Mouse (Mus musculus) erythroblast, adult 5-6 weeks (primary cell): Measurements from ENCODE around the gene Sipa1l3. TPM values are rescaled to one million over a fixed set of nuclear protein-coding genes. Genes with fewer than 3 reads are reported as not detected.

Experiments
- ATAC-seq: replicated peaks from 2 replicates; pipeline ENCODE4 v1.8.0; 2016; ENCODE audit warnings: moderate number of reproducible peaks, mild to moderate bottlenecking, moderate TSS enrichment, inconsistent platforms; ENCODE audit not compliant: poor library complexity, low FRiP score, severe bottlenecking
- total RNA-seq, 2 experiments: library from RNA; stranded (forward) in 1 of 2; stranded (reverse) in 1 of 2; fragments of 150-400 nt in 1 of 2; fragments of 200-764, 138-1000 nt in 1 of 2; gene quantifications; 2 replicates each; pipeline versions ENCODE4 v1.2.3 to v1.2.4; 2015 to 2017; ENCODE audit warnings: low replicate concordance in 2 of 2

The Sipa1l3 gene
- total RNA-seq, 2 experiments from 2014 or later, result 5.2 to 5.4 TPM

DNA sequence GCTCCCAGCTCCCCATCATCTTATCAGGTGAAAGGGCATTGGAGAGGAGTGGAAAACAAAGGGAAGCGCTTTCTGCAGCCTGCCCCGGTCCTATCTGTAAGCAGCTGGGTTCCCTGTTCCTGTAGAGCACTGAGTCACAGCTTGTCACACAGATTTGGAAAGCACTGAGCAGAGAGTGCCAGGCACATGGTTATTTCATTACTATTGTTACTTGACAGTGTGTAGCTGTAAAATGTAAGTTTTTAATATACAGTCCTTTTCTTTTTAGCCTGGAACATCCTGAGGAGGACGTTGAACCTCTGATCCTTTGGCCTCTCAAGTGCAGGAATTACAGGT lies 96.6 kb downstream of the Sipa1l3 start:
- ATAC-seq, result no peak

DNA sequence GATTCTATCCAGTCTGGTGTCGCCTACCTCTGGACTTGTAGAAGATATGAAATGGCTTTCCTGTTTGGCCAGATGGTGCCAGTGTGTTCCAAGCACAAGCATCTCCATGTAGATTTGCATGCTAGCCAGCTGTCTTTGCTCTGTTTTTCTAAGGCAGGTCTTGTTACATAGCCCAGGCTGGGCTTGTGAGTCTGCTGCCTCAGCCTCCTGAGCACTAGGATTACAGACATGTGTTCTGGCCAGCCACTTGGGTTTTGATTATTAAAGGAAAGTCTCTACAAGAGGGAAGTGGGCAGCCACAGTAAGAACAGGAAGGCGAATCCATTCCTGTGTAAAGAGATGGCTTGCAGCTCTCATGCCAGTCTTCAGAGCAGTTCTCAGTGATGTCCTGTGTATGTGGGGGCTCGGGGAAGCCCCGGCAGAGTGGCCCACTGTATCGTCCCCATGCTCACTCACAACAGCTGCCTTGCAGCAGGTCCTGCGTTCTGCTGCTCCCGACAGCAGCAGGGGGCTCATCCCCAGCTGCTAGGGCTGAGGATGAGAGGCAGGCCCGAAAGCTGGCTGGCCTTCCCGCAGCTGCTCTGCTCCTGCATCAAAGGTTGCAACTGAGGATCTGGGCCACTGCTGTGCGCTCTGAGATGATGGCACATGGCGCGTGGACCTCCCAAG lies 97.1 kb downstream of the Sipa1l3 start:
- ATAC-seq, result no peak

DNA sequence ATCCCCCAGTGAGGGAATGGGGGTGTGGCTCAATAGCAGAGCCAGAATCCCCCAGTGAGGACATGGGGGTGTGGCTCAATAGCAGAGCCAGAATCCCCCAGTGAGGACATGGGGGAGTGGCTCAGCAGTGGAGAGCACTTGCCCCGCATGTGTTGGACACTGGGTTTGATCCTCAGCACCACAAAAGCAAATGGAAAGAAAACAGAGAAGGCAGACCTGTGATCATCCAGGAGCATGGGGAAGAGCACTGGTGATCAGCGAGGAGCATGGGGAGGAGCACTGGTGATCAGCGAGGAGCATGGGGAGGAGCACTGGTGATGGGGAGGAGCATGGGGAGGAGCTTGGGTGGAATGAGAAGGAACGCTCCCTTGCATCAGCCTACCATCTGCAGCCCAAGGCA lies 98.6 kb downstream of the Sipa1l3 start:
- ATAC-seq, result no peak

DNA sequence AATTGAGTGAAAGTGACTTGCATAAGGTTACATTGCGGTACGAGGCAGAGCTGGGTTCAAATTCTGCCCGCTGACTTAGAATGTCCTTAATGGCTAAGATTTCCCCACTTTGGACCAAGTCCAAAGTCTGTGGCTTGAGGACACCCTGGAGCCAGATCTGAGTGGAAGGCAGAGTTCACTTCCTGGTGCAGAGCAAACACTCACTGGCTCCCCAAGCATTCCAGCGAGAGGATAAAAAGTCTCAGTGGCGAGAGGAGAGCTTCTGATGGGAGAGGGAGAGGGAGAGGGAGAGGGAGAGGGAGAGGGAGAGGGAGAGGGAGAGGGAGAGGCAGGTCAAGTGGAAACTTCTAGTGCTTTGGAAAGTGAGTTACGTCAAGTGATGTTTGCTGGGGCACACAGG lies 100.2 kb downstream of the Sipa1l3 start:
- no peak for ATAC-seq

DNA sequence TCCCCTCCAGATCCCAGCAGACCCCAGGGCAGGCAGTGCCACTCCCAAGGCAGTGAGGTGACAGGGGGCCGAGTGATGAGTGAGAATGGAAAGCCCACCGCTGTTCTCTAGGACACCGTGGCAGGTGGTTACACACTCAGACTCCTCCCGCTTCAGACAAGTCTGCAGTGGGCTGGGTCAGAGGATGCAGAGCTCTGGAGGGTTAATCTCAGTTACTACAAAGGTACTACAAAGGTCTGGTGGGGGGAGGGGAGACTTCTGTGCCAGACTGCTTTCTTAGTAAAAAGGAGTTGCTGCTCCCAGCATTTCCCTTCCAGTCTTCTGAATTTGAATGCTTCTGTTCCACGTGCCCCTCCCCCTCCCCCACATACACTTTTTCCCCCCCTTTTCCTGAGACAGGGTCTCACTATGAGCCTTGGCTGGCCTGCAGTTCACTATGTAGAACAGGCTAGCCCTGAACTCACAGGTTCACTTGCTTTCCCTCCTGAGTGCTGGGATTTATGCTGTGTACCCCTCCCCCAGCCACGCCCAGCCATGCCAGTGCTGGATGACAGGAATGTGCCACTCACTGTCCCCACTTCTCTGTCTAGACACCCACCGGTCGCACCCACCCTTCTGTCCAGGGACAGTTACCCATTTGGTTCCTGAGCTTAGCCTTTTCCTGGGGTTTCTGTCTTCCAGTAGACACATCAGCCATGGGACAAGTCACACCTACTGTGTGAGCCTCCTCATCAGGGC lies 100.9 kb downstream of the Sipa1l3 start:
- no peak for ATAC-seq

DNA sequence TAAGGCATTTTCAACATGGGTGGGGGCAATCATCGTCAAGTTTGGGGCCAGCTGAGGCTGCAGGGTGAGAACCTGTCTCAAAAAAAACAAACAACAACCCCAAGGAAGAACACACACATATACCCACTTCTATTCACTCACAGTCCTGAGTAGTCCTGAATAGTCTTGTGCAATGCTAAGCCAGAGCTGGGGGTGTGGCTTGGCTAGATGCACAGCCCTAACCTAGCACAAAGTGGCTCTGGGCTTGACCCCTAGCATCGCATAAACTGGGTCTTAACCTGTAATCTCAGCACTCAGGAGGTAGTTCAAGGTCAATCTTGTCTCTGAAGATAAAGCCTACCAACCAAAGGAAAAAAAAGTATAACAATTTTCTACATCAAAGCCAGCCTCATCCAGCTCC lies 101.5 kb downstream of the Sipa1l3 start:
- ATAC-seq, result no peak

DNA sequence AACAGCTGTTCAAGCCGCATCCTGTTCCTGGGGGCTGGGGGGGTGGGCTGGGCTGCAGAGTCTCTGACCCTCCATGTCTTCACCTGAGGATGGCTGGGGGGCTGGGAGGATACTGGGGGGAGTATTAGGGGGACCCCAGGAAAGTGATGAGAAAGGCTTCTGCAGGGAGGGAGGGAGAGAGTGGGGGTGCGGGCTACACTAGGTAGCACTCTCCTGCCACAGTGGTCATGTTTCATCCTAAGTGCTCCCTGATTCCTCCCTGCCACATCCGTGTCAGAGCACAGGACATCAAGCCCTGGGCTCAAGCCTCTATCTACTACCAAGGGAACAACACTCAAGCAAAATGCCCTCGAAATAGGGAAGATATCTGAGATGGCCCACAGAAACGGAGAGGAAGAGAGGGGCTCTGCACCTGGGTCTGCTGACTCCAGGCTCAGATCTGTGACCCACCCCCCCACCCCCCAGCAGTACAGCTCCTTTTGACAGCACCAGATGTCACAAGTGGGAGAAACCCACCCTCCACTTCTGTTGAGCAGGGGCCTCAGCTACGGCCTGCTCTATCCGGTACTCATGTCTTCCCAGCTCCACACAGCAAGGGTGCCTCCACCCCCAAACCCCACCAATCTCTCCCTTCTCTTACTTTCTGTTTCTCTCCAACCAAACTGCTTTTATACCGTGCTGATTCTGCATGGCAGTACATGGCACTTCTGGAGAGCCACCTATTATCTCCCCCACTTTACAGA lies 106.4 kb downstream of the Sipa1l3 start:
- ATAC-seq, result no peak

DNA sequence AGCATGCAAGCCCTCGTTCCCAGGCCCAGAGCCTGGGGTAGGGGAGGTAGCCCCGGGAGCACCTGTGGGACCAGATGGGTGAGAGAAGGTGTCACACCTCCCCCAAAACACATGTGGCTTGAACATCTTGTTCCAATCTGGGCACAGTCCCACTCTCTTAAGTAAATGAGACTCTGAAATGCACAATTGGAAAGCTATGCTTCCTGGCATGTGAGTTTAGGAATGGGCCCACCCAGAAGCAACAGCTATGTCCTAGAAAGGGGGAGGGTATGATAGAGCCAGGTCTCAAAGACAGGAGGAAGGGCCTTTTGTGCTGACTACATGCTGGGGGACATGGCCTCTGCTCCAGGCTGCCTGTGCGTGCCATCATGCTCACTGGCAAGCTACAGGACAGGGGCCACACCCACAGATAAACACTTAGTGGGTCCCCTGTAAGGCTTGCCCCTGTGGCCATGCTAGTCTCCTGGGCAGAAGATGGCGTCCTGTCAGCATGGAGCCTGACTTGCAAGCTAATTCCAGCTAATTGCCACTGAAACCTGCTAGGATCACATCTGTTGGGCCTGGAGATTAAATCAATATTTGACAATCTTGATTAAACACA lies 107.1 kb downstream of the Sipa1l3 start:
- no peak for ATAC-seq

DNA sequence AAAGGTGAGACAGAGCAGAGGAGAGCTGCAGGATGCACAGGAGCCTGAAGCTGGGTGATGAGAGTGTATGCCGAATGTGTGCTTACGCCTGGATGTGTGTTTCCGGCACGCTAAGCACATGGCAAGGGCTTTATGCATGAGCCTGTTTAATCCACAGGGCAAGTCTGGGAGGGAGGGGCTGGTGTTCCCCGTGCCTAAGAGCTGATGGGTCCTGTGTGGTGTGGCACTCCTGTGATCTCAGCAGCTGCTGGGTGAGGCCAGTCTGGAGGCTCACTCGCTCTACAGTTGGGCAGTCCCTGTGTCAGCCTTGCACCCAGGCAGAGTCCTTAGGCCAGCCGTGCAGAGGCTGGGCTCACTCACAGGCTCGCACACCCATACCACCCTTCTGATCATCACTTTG lies 108.0 kb downstream of the Sipa1l3 start:
- no peak for ATAC-seq

DNA sequence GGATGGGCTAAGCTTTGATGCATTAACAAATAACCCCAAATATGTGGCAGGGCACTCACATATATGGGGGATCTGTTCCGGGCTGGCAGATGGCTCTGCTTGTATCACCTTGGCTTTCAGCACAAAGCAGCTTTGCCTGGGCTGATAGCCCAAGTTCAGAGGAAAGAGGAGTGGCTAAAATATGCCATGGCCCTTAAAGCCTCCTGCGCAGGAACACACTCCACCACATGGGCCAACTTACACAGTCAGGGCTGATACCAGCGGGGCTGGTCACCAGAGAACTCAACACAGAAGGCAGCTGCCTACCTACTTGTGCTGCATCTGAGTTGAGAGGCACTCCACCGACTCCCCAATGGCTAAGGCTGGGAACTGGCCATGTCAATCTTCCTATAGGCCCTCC lies 111.6 kb downstream of the Sipa1l3 start:
- no peak for ATAC-seq

DNA sequence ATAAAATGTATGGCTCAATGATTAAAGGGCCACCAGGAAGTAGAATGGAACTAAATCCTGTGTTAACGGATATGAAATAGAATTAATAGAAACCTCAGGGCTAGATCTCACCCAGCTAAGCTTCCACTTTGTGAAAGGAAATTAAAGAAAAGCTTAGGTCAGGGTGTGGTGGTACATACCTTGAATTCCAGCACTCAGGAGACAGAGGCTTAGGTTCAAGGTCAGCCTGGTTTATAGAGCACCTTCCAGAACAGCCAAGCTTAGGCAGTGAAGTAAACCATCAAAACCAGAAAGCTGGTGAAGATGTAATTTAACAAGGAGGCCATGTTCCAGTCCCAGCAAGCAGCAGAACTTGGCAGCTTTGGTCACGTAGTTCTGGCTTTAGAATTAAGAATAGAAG lies 114.3 kb downstream of the Sipa1l3 start:
- ATAC-seq, result no peak

DNA sequence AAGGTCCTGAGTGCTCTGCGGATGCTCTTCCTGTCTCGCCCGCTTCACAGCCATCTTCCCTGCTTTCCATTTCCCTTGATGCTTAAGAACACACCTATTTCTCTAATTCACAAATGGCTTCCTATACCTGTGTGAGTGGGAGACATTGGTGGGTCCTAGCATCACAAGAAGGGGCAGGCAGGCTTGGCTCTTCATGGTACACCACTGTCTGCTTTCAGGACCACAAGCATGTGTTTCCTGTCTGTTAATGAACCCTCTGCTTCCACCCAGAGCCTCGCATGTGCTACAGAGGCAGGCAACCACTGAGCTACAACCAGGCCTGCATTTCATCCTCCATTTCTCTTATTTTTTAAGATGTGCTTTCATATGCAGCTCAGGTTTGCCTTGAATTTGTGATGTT lies 116.4 kb downstream of the Sipa1l3 start:
- ATAC-seq, result no peak

DNA sequence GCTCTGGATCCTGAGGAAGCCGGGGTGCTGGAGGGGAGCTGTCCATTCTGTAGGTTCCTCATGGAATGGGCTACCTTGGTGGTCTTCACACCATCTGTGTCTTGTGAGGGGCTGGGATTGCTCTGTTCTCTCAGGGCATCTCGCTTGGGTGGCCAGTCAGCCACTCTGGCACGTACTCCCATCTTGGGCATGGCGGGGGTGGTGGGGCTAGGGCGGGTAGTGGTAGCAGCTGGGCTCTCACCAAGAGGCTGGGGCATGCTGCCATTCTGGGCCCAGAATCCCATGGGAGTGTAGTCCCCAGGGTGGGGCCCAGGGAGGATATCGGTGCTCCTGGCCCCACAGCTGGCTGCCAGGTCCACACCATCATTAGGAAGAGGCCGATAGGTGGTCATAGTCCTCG lies 118.0 kb downstream of the Sipa1l3 start:
- no peak for ATAC-seq

DNA sequence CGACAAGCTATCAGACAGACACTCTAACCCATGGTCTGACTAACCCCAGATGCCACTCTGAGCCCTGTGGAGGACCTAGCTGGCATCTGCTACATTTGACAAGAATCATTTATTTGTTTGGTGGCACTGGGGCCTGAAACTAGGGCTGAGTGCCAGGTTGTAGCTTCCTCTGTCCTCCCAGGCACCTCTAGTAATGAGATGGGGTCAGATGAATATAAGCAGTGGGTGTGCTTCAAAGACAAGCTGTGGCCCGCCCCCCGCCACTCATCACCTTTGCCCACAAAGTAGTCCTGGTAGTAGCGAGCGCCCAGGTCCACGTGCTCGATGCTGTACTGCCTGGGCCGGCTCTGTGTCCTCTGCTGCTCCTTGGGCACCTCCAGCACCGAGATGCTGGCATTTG lies 119.4 kb downstream of the Sipa1l3 start:
- ATAC-seq, result no peak

DNA sequence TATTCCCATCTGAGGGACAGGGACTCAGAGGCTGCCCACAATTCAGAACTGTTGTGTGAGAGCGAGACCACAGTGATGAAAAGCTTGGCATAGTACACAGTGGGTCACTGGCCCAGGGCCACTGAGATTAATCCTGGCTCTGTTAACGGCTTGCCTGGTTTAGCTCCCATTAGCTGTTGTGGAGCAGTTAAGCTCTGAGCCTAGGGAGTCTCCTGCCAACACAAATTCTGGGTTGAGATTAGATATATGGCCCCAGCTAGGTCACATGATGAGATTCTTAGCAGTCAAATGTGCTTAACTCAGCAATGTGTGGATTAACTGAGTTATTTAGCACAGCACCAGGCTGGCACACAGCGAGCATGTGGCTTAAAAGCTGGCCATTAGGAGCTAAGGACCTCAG lies 121.0 kb downstream of the Sipa1l3 start:
- no peak for ATAC-seq

DNA sequence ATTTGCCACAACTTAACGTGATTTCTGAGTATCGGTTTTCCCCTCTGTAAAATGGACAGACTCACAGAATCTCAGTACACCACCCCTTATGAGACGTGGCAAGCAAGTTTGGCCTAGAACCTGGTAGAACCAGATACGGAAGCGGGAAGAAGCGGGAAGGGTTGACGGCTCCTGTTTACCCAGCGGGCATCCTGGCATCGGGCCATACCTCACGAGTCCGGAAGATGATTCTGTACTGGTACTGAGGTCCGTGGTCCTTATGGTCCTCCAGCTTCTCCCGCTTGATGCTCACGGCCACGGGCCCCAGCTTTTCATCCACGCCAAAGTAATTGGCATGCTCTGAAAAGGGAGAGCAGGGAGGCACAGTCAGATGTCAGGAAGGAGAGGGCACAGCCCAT lies 121.5 kb downstream of the Sipa1l3 start:
- ATAC-seq, result no peak

DNA sequence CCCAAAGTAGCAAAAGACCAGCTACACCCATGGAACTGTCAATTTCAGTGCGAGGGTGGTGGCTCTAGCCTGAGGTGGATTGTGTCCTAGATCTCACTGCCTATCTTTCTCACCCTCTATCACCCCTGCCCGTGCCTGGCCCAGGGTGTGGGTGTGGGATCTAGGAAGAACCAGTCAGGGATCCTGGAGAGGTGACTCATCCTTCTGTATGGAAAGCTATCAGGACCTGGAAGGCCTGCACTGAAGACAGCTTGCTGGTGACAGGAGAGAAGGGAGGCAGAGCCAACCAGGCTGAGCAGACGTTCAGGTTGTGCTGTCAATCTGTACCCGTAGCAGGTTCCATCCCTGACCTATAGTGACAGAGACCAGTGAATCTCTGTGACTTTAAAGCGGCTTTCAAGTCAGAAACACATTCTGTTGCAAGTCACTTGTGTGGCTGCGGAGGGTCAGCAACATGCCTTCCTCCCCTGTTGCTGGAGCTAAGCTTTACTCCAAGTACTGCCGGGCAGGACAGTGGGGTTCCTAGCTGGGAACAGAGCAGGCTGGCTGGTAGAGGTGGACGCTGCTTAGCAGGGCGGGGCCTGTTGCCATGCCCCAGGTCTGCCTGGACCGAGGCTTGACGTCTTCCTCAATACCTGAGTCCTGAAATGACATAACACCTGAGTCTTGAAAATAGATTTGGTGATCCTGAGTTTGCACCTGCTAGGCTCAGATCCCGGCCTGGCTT lies 122.1 kb downstream of the Sipa1l3 start:
- no peak for ATAC-seq

DNA sequence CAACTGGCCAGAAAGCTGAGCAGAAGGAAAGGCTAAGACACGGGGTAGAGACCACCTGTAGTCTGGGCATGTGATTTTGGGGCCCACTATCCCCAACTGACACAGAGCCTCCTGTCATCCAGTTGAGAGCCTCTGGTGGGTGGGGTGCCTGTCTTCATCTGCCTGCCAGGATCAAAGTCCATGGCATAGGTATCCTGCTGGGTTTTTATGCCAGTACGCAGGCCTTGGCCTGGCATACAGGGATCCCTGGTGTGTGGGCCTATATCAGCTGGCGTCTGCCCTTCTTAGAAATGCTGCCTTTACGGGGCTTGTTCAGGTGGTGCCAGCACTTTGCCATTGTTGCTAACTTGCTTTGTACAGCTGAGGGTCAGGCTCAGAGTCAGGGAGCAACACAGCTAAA lies 123.3 kb downstream of the Sipa1l3 start:
- ATAC-seq, result no peak

DNA sequence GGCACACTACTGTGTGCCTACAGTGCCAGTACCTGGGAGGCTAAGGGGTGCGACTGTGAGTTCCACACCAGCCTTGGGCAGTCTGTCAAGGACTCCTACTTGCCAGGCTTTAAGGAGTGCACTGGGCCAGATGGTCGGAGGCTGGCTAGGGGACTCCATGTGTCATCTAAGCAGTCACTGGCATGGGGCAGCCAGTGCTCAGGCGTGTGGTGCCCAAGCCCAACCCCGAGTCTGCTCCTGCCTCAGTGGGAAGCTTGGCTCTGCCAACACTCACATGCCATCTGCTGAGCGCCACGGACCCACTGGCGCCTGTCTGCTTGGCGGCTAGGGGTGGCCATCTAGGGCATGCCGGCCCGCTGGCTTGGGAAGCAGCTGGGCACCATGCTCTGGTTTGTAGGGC lies 125.1 kb downstream of the Sipa1l3 start:
- no peak for ATAC-seq

DNA sequence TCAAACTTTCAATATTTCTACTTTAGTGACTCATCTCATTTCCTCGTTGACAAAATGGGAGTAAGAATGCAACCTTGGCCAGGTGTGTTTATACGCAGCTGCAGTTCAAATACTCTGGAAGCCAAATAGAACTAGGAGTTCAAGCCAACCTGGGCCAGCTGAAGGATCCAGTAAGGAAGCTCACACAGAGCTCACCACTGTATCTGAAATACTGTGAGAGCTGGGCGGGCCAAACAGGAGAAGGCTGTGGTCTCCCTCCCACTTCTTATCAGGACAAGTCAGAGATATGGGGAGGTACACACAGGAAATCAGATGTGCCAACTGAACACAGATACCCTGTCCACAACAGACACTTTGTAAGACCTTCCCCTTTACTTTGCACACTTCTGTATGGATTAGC lies 125.6 kb downstream of the Sipa1l3 start:
- ATAC-seq, result no peak
